Mouse (Mus musculus) MEL (cell line): Measurements from ENCODE around the gene Smug1.

ENCODE experiments used
- BHLHE40 ChIP-seq: IDR thresholded peaks from 2 replicates; pipeline ENCODE4 v1.6.1; 2012; ENCODE audit warnings: low read depth, mild to moderate bottlenecking, inconsistent platforms, low read length, improper control_type of control experiment, borderline replicate concordance
- CTCF ChIP-seq, 3 experiments: IDR thresholded peaks in 2 of 3; conservative IDR thresholded peaks in 1 of 3; 2 replicates each; pipeline ENCODE4 v1.5.1; 2011 to 2012; ENCODE audit warnings: low read length in 3 of 3, low read depth in 2 of 3, mild to moderate bottlenecking in 2 of 3, improper control_type of control experiment in 1 of 3, inconsistent platforms in 1 of 3, mixed read lengths in 1 of 3, moderate library complexity in 1 of 3; ENCODE audit not compliant: control insufficient read depth in 1 of 3, insufficient read depth in 1 of 3, poor library complexity in 1 of 3, severe bottlenecking in 1 of 3
- HCFC1 ChIP-seq: IDR thresholded peaks from 2 replicates; pipeline ENCODE4 v1.6.1; 2012; ENCODE audit warnings: low read depth, mild to moderate bottlenecking, inconsistent platforms, low read length, improper control_type of control experiment, moderate library complexity
- POLR2A ChIP-seq, 2 experiments: IDR thresholded peaks; 2 replicates each; pipeline ENCODE4 v1.6.1; 2011 to 2012; ENCODE audit warnings: low read length in 2 of 2, mild to moderate bottlenecking in 2 of 2, control low read depth in 1 of 2, improper control_type of control experiment in 1 of 2, low read depth in 1 of 2, moderate library complexity in 1 of 2; ENCODE audit not compliant: control insufficient read depth in 1 of 2, insufficient read depth in 1 of 2, poor library complexity in 1 of 2
- SMC3 ChIP-seq: IDR thresholded peaks from 2 replicates; pipeline ENCODE4 v1.6.1; 2011; ENCODE audit warnings: low read depth, low read length, improper control_type of control experiment
- USF1 ChIP-seq: IDR thresholded peaks from 2 replicates; pipeline ENCODE4 v1.6.1; 2014; ENCODE audit warnings: low read depth, mild to moderate bottlenecking, inconsistent platforms, low read length, improper control_type of control experiment, moderate library complexity

DNA sequence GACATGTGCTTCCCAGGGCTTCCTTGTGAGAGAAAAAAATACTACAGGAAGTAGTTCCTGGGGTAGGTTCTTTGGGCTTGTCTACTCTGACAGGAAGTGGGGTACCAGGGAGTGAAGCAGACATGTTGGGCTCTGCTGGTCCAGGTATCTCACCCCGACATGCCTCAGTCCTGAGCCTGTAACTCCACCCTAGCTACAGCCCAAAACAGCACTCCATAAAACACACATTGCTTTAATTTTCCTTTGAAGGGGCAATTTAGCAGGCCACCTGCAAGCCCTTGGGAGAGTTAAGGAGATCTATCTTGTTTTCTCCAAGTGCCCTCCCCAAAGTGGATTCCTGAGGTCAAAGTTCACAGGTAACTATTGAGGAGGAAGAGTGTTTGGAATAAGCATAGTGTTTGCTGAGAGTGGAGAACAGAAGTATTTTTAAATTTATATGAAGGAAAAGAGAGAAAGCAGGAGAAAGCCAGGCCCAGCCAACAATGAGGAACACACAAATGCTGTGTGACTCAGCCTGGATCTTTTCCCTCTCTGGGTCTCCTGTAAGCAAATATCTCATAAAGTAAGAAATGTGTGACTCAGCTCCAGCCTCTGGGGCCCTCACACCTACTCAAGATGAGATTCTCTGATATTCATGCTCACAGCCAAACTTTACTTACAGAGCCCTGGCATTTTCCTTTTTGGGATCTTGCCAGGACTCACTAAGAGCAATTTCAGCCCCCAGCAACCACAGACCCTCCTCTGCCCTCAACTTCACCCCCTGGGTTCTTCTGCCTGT lies 38.6 kb downstream of the Smug1 start:
- TF ChIP-seq POLR2A (IDR thresholded peaks at IDR 0.05; ENCODE audit: control insufficient read depth in 1 of 2, insufficient read depth in 1 of 2, low read depth in 1 of 2, low read length in 2 of 2, poor library complexity in 1 of 2) (no peak), CTCF (IDR thresholded peaks at IDR 0.05 in 2 of 3, conservative IDR thresholded peaks at IDR 0.05 in 1 of 3; ENCODE audit: control insufficient read depth in 1 of 3, insufficient read depth in 1 of 3, low read depth in 2 of 3, low read length in 3 of 3, poor library complexity in 1 of 3, severe bottlenecking in 1 of 3) (no peak), HCFC1 (no peak), USF1 (no peak), SMC3 (no peak), BHLHE40 (no peak)
